Mouse (Mus musculus): ENCODE measurements around the gene Kl. TPM values are rescaled to one million over a fixed set of nuclear protein-coding genes. Genes with fewer than 3 reads are reported as not detected.

Gene Kl
- total RNA-seq, 2 experiments from 2014 or later, result 4.2 to 4.9 TPM

- DNase-seq (ENCODE audit: extremely low spot score in 1 of 2, low spot score in 2 of 2), result no peak
- no peak overlapping the region for H3K4me3 ChIP-seq
- intact Hi-C loops (cut with DNase I), result no loop called here
- no peak for TF ChIP-seq CTCF (IDR thresholded peaks at IDR 0.05)
- H3K27ac ChIP-seq, result no peak overlapping the region
Observed at GRCm38 (mm10) chr5:150936213-150936612, 16.2 kb upstream of the Kl start.

- intact Hi-C loops (cut with DNase I), result no loop called here
- no peak for DNase-seq (ENCODE audit: extremely low spot score in 1 of 2, low spot score in 2 of 2)
- Histone ChIP-seq H3K4me3 (no peak overlapping the region), H3K27ac (no peak overlapping the region)
- TF ChIP-seq CTCF (IDR thresholded peaks at IDR 0.05), result no peak
Observed at GRCm38 (mm10) chr5:150936807-150937206, 15.6 kb upstream of the Kl start.

GRCm38 (mm10) chr5:150937501-150937900, 14.9 kb upstream of the Kl start:
- no peak overlapping the region for H3K4me3 ChIP-seq
- DNase-seq (ENCODE audit: extremely low spot score in 1 of 2, low spot score in 2 of 2), result no peak
- intact Hi-C loops (cut with DNase I), result no loop called here
- TF ChIP-seq CTCF (IDR thresholded peaks at IDR 0.05), result no peak
- no peak overlapping the region for H3K27ac ChIP-seq

- DNase-seq (ENCODE audit: extremely low spot score in 1 of 2, low spot score in 2 of 2), result no peak
- Histone ChIP-seq H3K27ac (no peak overlapping the region), H3K4me3 (no peak overlapping the region)
- intact Hi-C loops (cut with DNase I), result no loop called here
- peak; percentile 5 for TF ChIP-seq CTCF (IDR thresholded peaks at IDR 0.05)
Observed at GRCm38 (mm10) chr5:150945576-150945975, 6.8 kb upstream of the Kl start.

GRCm38 (mm10) chr5:150949131-150949530, 3.3 kb upstream of the Kl start:
- no peak overlapping the region for H3K27ac ChIP-seq
- no peak for DNase-seq (ENCODE audit: extremely low spot score in 1 of 2, low spot score in 2 of 2)
- no peak for TF ChIP-seq CTCF (IDR thresholded peaks at IDR 0.05)
- no peak overlapping the region for H3K4me3 ChIP-seq
- intact Hi-C loops (cut with DNase I), result no loop called here

- no peak for TF ChIP-seq CTCF (IDR thresholded peaks at IDR 0.05)
- H3K4me3 ChIP-seq, result no peak overlapping the region
- intact Hi-C loops (cut with DNase I), result no loop called here
- DNase-seq (ENCODE audit: extremely low spot score in 1 of 2, low spot score in 2 of 2), result peak; percentile 29 to 35
- no peak overlapping the region for H3K27ac ChIP-seq
Observed at GRCm38 (mm10) chr5:150951325-150951724, 1.1 kb upstream of the Kl start.

- DNase-seq (ENCODE audit: extremely low spot score in 1 of 2, low spot score in 2 of 2), result peak; percentile 12 to 21
- intact Hi-C loops (cut with DNase I), result no loop called here
- no peak overlapping the region for H3K27ac ChIP-seq
- no peak; the same call in 1 of the 2 replicates for TF ChIP-seq CTCF (IDR thresholded peaks at IDR 0.05)
- H3K4me3 ChIP-seq, result peak overlapping the region; percentile 41
Observed at GRCm38 (mm10) chr5:150952669-150953521, 488 bp downstream of the Kl start.

- Histone ChIP-seq H3K27ac (no peak overlapping the region), H3K4me3 (no peak overlapping the region)
- TF ChIP-seq CTCF (IDR thresholded peaks at IDR 0.05), result no peak
- DNase-seq (ENCODE audit: extremely low spot score in 1 of 2, low spot score in 2 of 2), result no peak
- intact Hi-C loops (cut with DNase I), result no loop called here
Observed at GRCm38 (mm10) chr5:150954791-150955190, 2.4 kb downstream of the Kl start.

- TF ChIP-seq CTCF (IDR thresholded peaks at IDR 0.05), result no peak
- H3K27ac ChIP-seq, result no peak overlapping the region
- no peak for DNase-seq (ENCODE audit: extremely low spot score in 1 of 2, low spot score in 2 of 2)
- H3K4me3 ChIP-seq, result no peak overlapping the region
- intact Hi-C loops (cut with DNase I), result no loop called here
Observed at GRCm38 (mm10) chr5:150959861-150960260, 7.5 kb downstream of the Kl start.

- no peak overlapping the region for H3K27ac ChIP-seq
- intact Hi-C loops (cut with DNase I), result no loop called here
- no peak for DNase-seq (ENCODE audit: extremely low spot score in 1 of 2, low spot score in 2 of 2)
- no peak overlapping the region for H3K4me3 ChIP-seq
- TF ChIP-seq CTCF (IDR thresholded peaks at IDR 0.05), result no peak
Observed at GRCm38 (mm10) chr5:150961615-150962014, 9.2 kb downstream of the Kl start.

- DNase-seq (ENCODE audit: extremely low spot score in 1 of 2, low spot score in 2 of 2), result no peak
- no peak for TF ChIP-seq CTCF (IDR thresholded peaks at IDR 0.05)
Observed at GRCm38 (mm10) chr5:150962756-150963155, 10.3 kb downstream of the Kl start.

GRCm38 (mm10) chr5:150967925-150968324, 15.5 kb downstream of the Kl start:
- no peak overlapping the region for H3K27ac ChIP-seq
- intact Hi-C loops (cut with DNase I), result no loop called here
- TF ChIP-seq CTCF (IDR thresholded peaks at IDR 0.05), result no peak; the same call in 1 of the 2 replicates
- H3K4me3 ChIP-seq, result no peak overlapping the region
- DNase-seq (ENCODE audit: extremely low spot score in 1 of 2, low spot score in 2 of 2), result no peak

More at GRCm38 (mm10) chr5:150962756-150963155, 10.3 kb downstream of the Kl start:
- Histone ChIP-seq H3K27ac (no peak overlapping the region), H3K4me3 (no peak overlapping the region)
- intact Hi-C loops (cut with DNase I), result no loop called here

GRCm38 (mm10) chr5:150970551-150970950, 18.1 kb downstream of the Kl start:
- intact Hi-C loops (cut with DNase I), result no loop called here
- no peak overlapping the region for H3K4me3 ChIP-seq
- no peak overlapping the region for H3K27ac ChIP-seq
- no peak for TF ChIP-seq CTCF (IDR thresholded peaks at IDR 0.05)
- no peak for DNase-seq (ENCODE audit: extremely low spot score in 1 of 2, low spot score in 2 of 2)

Measured in left cerebral cortex, adult 2 months (tissue).